Comparison of ENCODE assay signal across 23 mouse cellular contexts in the genomic region with DNA sequence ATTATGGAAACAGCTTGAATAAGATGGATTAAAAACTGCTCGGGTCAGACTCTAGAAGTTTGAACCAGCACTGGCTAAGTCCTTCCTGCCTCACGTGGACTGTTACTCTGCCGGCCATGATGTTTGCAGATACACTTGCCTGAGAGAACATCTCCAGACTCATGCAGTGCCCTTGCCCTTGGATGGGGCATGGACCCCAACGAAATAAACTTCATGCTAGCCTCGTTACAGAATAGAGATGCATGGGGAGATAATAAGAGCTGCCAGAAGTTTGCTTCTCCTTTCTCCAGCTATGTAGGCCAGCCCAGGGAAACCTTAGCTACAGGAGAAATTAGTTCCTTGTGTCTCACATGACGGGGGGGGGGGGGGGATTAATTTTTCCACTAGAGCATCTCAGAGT. TPM values are rescaled to one million over a fixed set of nuclear protein-coding genes. Genes with fewer than 3 reads are reported as not detected.
"Had no signal": no experiment of that assay in that cellular context is flagged by ENCODE, and none has a peak within 500 bp of the region (broad histone marks: within the 10 kb centered on the region; RNA-seq: fewer than 3 reads in every experiment).

No protein-coding gene starts in this region.

- H3K36me3 ChIP-seq: neural tube, embryonic 13.5 days; neural tube, embryonic 15.5 days; stomach, embryonic 15.5 days had no signal

- DNase-seq: retina, postnatal 1 day; right cerebral cortex, adult 18-20 months; right cerebral cortex, postnatal 14 days; right cerebral cortex, postnatal 25 days; right cerebral cortex, postnatal 4 days; spleen, adult 18-20 months; thymus, adult 18-20 months; thymus, adult 2 months; thymus, postnatal 14 days; thymus, postnatal 25 days; thymus, postnatal 36 days; thymus, postnatal 4 days had no signal

- H3K9me3 ChIP-seq: neural tube, embryonic 13.5 days; neural tube, embryonic 15.5 days; stomach, embryonic 15.5 days had no signal

- H3K27me3 ChIP-seq: neural tube, embryonic 13.5 days; neural tube, embryonic 15.5 days; stomach, embryonic 15.5 days had no signal

- H3K4me1 ChIP-seq: neural tube, embryonic 13.5 days; neural tube, embryonic 15.5 days; stomach, embryonic 15.5 days had no signal

- H3K9ac ChIP-seq: neural tube, embryonic 13.5 days; neural tube, embryonic 15.5 days; stomach, embryonic 15.5 days had no signal

- H3K4me3 ChIP-seq: neural tube, embryonic 13.5 days; neural tube, embryonic 15.5 days; stomach, embryonic 15.5 days had no signal

- H3K27ac ChIP-seq: neural tube, embryonic 13.5 days; neural tube, embryonic 15.5 days; stomach, embryonic 15.5 days; stomach, postnatal 0 days had no signal

RNA-seq across cellular contexts. Expression of a gene that starts 21.9 kb away (rescaled TPM):
- polyA plus RNA-seq: neural tube, embryonic 13.5 days; neural tube, embryonic 14.5 days; neural tube, embryonic 15.5 days; small intestine, adult 2 months; spleen, adult 2 months; stomach, embryonic 14.5 days; stomach, embryonic 16.5 days; stomach, postnatal 0 days; thymus, postnatal 0 days; urinary bladder, adult 2 months had no signal
